In genomic region chr8:71488454-71488853, GRCm38 (mm10) we compare ENCODE assay signal across 8 mouse cellular contexts. TPM values are rescaled to one million over a fixed set of nuclear protein-coding genes. Genes with fewer than 3 reads are reported as not detected.
DNase-seq lines count a peak whose midpoint lies in the region; ATAC-seq and TF ChIP-seq lines count a peak whose summit lies in the region.

No protein-coding gene starts in this region.

- H3K9ac ChIP-seq in MEL (ENCODE audit: control insufficient read depth, low read depth, low read length, poor library complexity, severe bottlenecking), result peak overlapping the region; percentile 80
- H3K9ac ChIP-seq in forebrain, postnatal 0 days, result peak overlapping the region; percentile 47
- H3K9ac ChIP-seq in lung, embryonic 16.5 days (ENCODE audit: low read length), result peak overlapping the region; percentile 84

- WGBS in cerebellum, adult 2 months, result under 1% methylated on average over 22 of the region's 22 CpGs
- WGBS in forebrain, postnatal 0 days, result 1% methylated on average over 22 of the region's 22 CpGs
- under 1% methylated on average over 22 of the region's 22 CpGs for WGBS in lung, embryonic 16.5 days

- peak overlapping the region; percentile 100 for H3K4me2 ChIP-seq in forebrain, postnatal 0 days (ENCODE audit: low read depth)
- H3K4me2 ChIP-seq in lung, embryonic 16.5 days (ENCODE audit: low read depth, low read length), result peak overlapping the region; percentile 96

- no peaks in the 10 kb centered on the region for H3K27me3 ChIP-seq in MEL (ENCODE audit: control insufficient read depth in 1 of 2, insufficient read depth in 2 of 2, low read length in 2 of 2)
- H3K27me3 ChIP-seq in cerebellum, adult 2 months (ENCODE audit: control insufficient read depth, insufficient read depth, low read length), result no peaks in the 10 kb centered on the region
- no peaks in the 10 kb centered on the region for H3K27me3 ChIP-seq in forebrain, postnatal 0 days (ENCODE audit: insufficient read depth, low read length)
- H3K27me3 ChIP-seq in lung, embryonic 16.5 days (ENCODE audit: control insufficient read depth, insufficient read depth, low read depth, low read length), result no peaks in the 10 kb centered on the region

- no peaks in the 10 kb centered on the region for H3K9me3 ChIP-seq in MEL (replicated peaks; ENCODE audit: insufficient read depth, low read length)
- H3K9me3 ChIP-seq in forebrain, postnatal 0 days (ENCODE audit: low read length), result no peaks in the 10 kb centered on the region
- H3K9me3 ChIP-seq in lung, embryonic 16.5 days (ENCODE audit: control insufficient read depth, low read length), result no peaks in the 10 kb centered on the region

- no peak for TF ChIP-seq RAD21 in MEL (IDR thresholded peaks at IDR 0.05; ENCODE audit: low read depth, low read length)

- H3K27ac ChIP-seq in MEL (ENCODE audit: control insufficient read depth, low read depth, low read length), result peak overlapping the region; percentile 74
- no peak overlapping the region for H3K27ac ChIP-seq in cerebellum, adult 2 months (ENCODE audit: insufficient read depth, low read length)
- no peak overlapping the region for H3K27ac ChIP-seq in forebrain, postnatal 0 days (ENCODE audit: low read depth, low read length)
- peak overlapping the region; percentile 94 for H3K27ac ChIP-seq in lung, embryonic 16.5 days (ENCODE audit: low read length)

- TF ChIP-seq EP300 in MEL (IDR thresholded peaks at IDR 0.05; ENCODE audit: low read depth in 1 of 2, low read length in 2 of 2), result peak in 1 of 2 experiments; percentile 19; a peak in 1 of 4 replicates

- peak; percentile 98 for DNase-seq in MEL (ENCODE audit: low read depth, low spot score)
- DNase-seq in cerebellum, adult 2 months, result peak; percentile 88 to 93
- DNase-seq in forebrain, postnatal 0 days, result peak; percentile 95
- peak; percentile 86 for DNase-seq in layer of hippocampus, adult 9-10 months (ENCODE audit: low spot score)
- DNase-seq in ovary, postnatal 10 days (ENCODE audit: low spot score), result peak; percentile 74
- DNase-seq in thymus, postnatal 10 days (ENCODE audit: low spot score in 2 of 2), result peak; percentile 85 to 89

- H3K4me3 ChIP-seq in MEL (ENCODE audit: control insufficient read depth in 1 of 2, insufficient read depth in 1 of 2, low read depth in 2 of 2, low read length in 2 of 2), result peak overlapping the region; percentile 75 to 87
- peak overlapping the region; percentile 68 for H3K4me3 ChIP-seq in cerebellum, adult 2 months (replicated peaks; ENCODE audit: insufficient read depth, low read depth, low read length)
- peak overlapping the region; percentile 65 for H3K4me3 ChIP-seq in forebrain, postnatal 0 days (ENCODE audit: low read depth, low read length)
- peak overlapping the region; percentile 93 for H3K4me3 ChIP-seq in lung, embryonic 16.5 days (ENCODE audit: low read length)

- peak; percentile 90 for ATAC-seq in forebrain, postnatal 0 days
- ATAC-seq in hematopoietic stem cell, adult 5-6 weeks (replicated peaks in 1 of 2; ENCODE audit: insufficient read depth in 1 of 2, low FRiP score in 2 of 2, low TSS enrichment in 1 of 2, low read depth in 1 of 2, poor library complexity in 2 of 2, severe bottlenecking in 2 of 2), result peak; percentile 82 to 83
- ATAC-seq in lung, embryonic 16.5 days (ENCODE audit: low read depth), result peak; percentile 88

- H3K4me1 ChIP-seq in MEL (ENCODE audit: control insufficient read depth in 1 of 2, insufficient read depth in 2 of 2, low read length in 2 of 2), result peaks cover 0 to 6% of the 10 kb centered on the region in 2 experiments; a peak in 2 of 4 replicates
- peaks cover 9% of the 10 kb centered on the region for H3K4me1 ChIP-seq in cerebellum, adult 2 months (ENCODE audit: control insufficient read depth, insufficient read depth, low read length)
- peaks cover 5% of the 10 kb centered on the region; the same call in 1 of the 2 replicates for H3K4me1 ChIP-seq in forebrain, postnatal 0 days (ENCODE audit: insufficient read depth)
- peaks cover 16% of the 10 kb centered on the region for H3K4me1 ChIP-seq in lung, embryonic 16.5 days (replicated peaks; ENCODE audit: control insufficient read depth, insufficient read depth, low read length)

- no peak for TF ChIP-seq CTCF in MEL (IDR thresholded peaks at IDR 0.05 in 2 of 3, conservative IDR thresholded peaks at IDR 0.05 in 1 of 3; ENCODE audit: control insufficient read depth in 1 of 3, insufficient read depth in 1 of 3, low read depth in 2 of 3, low read length in 3 of 3, poor library complexity in 1 of 3, severe bottlenecking in 1 of 3)
- TF ChIP-seq CTCF in cerebellum, adult 2 months (IDR thresholded peaks at IDR 0.05; ENCODE audit: borderline replicate concordance, insufficient read depth, low read depth, low read length), result no peak
- peak; percentile 32 for TF ChIP-seq CTCF in forebrain, postnatal 0 days (IDR thresholded peaks at IDR 0.05; ENCODE audit: low read depth)

- peaks cover 0 to 2% of the 10 kb centered on the region in 2 experiments; a peak in 2 of 4 replicates for H3K36me3 ChIP-seq in MEL (ENCODE audit: control insufficient read depth in 1 of 2, insufficient read depth in 2 of 2, low read length in 2 of 2)
- peaks cover 25% of the 10 kb centered on the region for H3K36me3 ChIP-seq in forebrain, postnatal 0 days (ENCODE audit: insufficient read depth)
- peaks cover 11% of the 10 kb centered on the region for H3K36me3 ChIP-seq in lung, embryonic 16.5 days (ENCODE audit: control insufficient read depth, insufficient read depth, low read length)

- peak in 1 of 2 experiments; percentile 86; a peak in 2 of 4 replicates for TF ChIP-seq POLR2A in MEL (IDR thresholded peaks at IDR 0.05; ENCODE audit: control insufficient read depth in 1 of 2, insufficient read depth in 1 of 2, low read depth in 1 of 2, low read length in 2 of 2, poor library complexity in 1 of 2)
- peak; percentile 47; the same call in 1 of the 2 replicates for TF ChIP-seq POLR2A in cerebellum, adult 2 months (IDR thresholded peaks at IDR 0.05; ENCODE audit: borderline replicate concordance, insufficient read depth, low read length)

- peaks cover 15% of the 10 kb centered on the region for H3K79me2 ChIP-seq in MEL (ENCODE audit: control insufficient read depth, insufficient read depth, low read length, poor library complexity)

TF ChIP-seq in MEL, 35 proteins besides CTCF, POLR2A, EP300 and RAD21 (continues in another document):
- TF ChIP-seq POLR2AphosphoS5 (IDR thresholded peaks at IDR 0.05; ENCODE audit: borderline replicate concordance, low read depth, low read length) (no peak), GATA1 (IDR thresholded peaks at IDR 0.05; ENCODE audit: low read depth, low read length) (no peak), E2F4 (IDR thresholded peaks at IDR 0.05; ENCODE audit: borderline replicate concordance, low read depth, low read length) (peak; percentile 80; the same call in 1 of the 2 replicates)

RNA-seq across cellular contexts. Expression of gene Gtpbp3, which starts 0.6 kb away (rescaled TPM):
- total RNA-seq in MEL (2012; rRNA removed), result 45.5 and 49.4 TPM in 2 replicates
- polyA plus RNA-seq in MEL (2012; ENCODE audit: insufficient read depth in 1 of 2, insufficient read length in 2 of 2, low read depth in 1 of 2, low replicate concordance in 2 of 2, missing spikeins in 1 of 2), result 10 to 100 TPM in 1 of 2 experiments, not detected in 1; 50.1 TPM
- polyA plus RNA-seq in cerebellum, adult 2 months (2012; rRNA removed), result 33.3 and 34.7 TPM in 2 replicates
- 23.6 and 33.6 TPM in 2 replicates for total RNA-seq in forebrain, postnatal 0 days (2014; rRNA removed)
- 6.9 and 9.4 TPM in 2 replicates for polyA plus RNA-seq in forebrain, postnatal 0 days (2015; fragmentation: Nextera tagmentation; extraction: Ambion mirVana)
- 8.8 and 14.1 TPM in 2 replicates for total RNA-seq in hematopoietic stem cell, adult 5-6 weeks (2017)
- polyA plus RNA-seq in lung, embryonic 16.5 days (2015; fragmentation: Nextera tagmentation; extraction: Ambion mirVana), result 16.1 and 17.4 TPM in 2 replicates

RNA-seq across cellular contexts. Expression of gene Ano8, which starts 2.7 kb away (rescaled TPM):
- total RNA-seq in MEL (2012; rRNA removed), result 3.5 and 3.9 TPM in 2 replicates
- polyA plus RNA-seq in MEL (2012; ENCODE audit: insufficient read depth in 1 of 2, insufficient read length in 2 of 2, low read depth in 1 of 2, low replicate concordance in 2 of 2, missing spikeins in 1 of 2), result 1 to 10 TPM in 1 of 2 experiments, not detected in 1; 4.8 TPM
- 76.2 and 81.8 TPM in 2 replicates for polyA plus RNA-seq in cerebellum, adult 2 months (2012; rRNA removed)
- 76.5 and 82.2 TPM in 2 replicates for total RNA-seq in forebrain, postnatal 0 days (2014; rRNA removed)
- 5.9 and 7.7 TPM in 2 replicates for polyA plus RNA-seq in forebrain, postnatal 0 days (2015; fragmentation: Nextera tagmentation; extraction: Ambion mirVana)
- total RNA-seq in hematopoietic stem cell, adult 5-6 weeks (2017), result 6.7 and 9.2 TPM in 2 replicates
- 0.79 and 1.0 TPM in 2 replicates for polyA plus RNA-seq in lung, embryonic 16.5 days (2015; fragmentation: Nextera tagmentation; extraction: Ambion mirVana)

RNA-seq across cellular contexts. Expression of gene Dda1, which starts 19.5 kb away (rescaled TPM):
- total RNA-seq in MEL (2012; rRNA removed), result 49.7 and 59.6 TPM in 2 replicates
- polyA plus RNA-seq in MEL (2012; ENCODE audit: insufficient read depth in 1 of 2, insufficient read length in 2 of 2, low read depth in 1 of 2, low replicate concordance in 2 of 2, missing spikeins in 1 of 2), result 100 to 1,000 TPM in 1 of 2 experiments, not detected in 1; 110 TPM
- polyA plus RNA-seq in cerebellum, adult 2 months (2012; rRNA removed), result 119 and 121 TPM in 2 replicates
- 179 and 184 TPM in 2 replicates for total RNA-seq in forebrain, postnatal 0 days (2014; rRNA removed)
- polyA plus RNA-seq in forebrain, postnatal 0 days (2015; fragmentation: Nextera tagmentation; extraction: Ambion mirVana), result 274 and 283 TPM in 2 replicates
- total RNA-seq in hematopoietic stem cell, adult 5-6 weeks (2017), result 15.8 and 18.9 TPM in 2 replicates
- polyA plus RNA-seq in lung, embryonic 16.5 days (2015; fragmentation: Nextera tagmentation; extraction: Ambion mirVana), result 91.9 and 96.3 TPM in 2 replicates

RNA-seq across cellular contexts. Expression of gene Plvap, which starts 23.1 kb away (rescaled TPM):
- 8.2 and 11.7 TPM in 2 replicates for total RNA-seq in MEL (2012; rRNA removed)
- 10 to 100 TPM in 1 of 2 experiments, not detected in 1; 20.4 TPM for polyA plus RNA-seq in MEL (2012; ENCODE audit: insufficient read depth in 1 of 2, insufficient read length in 2 of 2, low read depth in 1 of 2, low replicate concordance in 2 of 2, missing spikeins in 1 of 2)
- polyA plus RNA-seq in cerebellum, adult 2 months (2012; rRNA removed), result 25.6 and 28.8 TPM in 2 replicates
- total RNA-seq in forebrain, postnatal 0 days (2014; rRNA removed), result 2.2 and 4.0 TPM in 2 replicates
- 6.9 and 8.7 TPM in 2 replicates for polyA plus RNA-seq in forebrain, postnatal 0 days (2015; fragmentation: Nextera tagmentation; extraction: Ambion mirVana)
- 0.38 TPM in 1 of 2 replicates, not detected in the other for total RNA-seq in hematopoietic stem cell, adult 5-6 weeks (2017)
- 130 and 145 TPM in 2 replicates for polyA plus RNA-seq in lung, embryonic 16.5 days (2015; fragmentation: Nextera tagmentation; extraction: Ambion mirVana)

RNA-seq across cellular contexts. Expression of gene Mrpl34, which starts 23.7 kb away (rescaled TPM):
- 123 and 143 TPM in 2 replicates for total RNA-seq in MEL (2012; rRNA removed)
- 100 to 1,000 TPM in 1 of 2 experiments, not detected in 1; 196 TPM for polyA plus RNA-seq in MEL (2012; ENCODE audit: insufficient read depth in 1 of 2, insufficient read length in 2 of 2, low read depth in 1 of 2, low replicate concordance in 2 of 2, missing spikeins in 1 of 2)
- 68.5 and 75.4 TPM in 2 replicates for polyA plus RNA-seq in cerebellum, adult 2 months (2012; rRNA removed)
- total RNA-seq in forebrain, postnatal 0 days (2014; rRNA removed), result 75.0 and 80.5 TPM in 2 replicates
- polyA plus RNA-seq in forebrain, postnatal 0 days (2015; fragmentation: Nextera tagmentation; extraction: Ambion mirVana), result 145 and 184 TPM in 2 replicates
- total RNA-seq in hematopoietic stem cell, adult 5-6 weeks (2017), result 35.8 and 61.7 TPM in 2 replicates
- polyA plus RNA-seq in lung, embryonic 16.5 days (2015; fragmentation: Nextera tagmentation; extraction: Ambion mirVana), result 136 and 151 TPM in 2 replicates

Comparison
In these comparisons a context has a peak if more than half of its experiments do, and no peak if none do; other contexts are left out.
1. H3K27ac ChIP-seq: peak in MEL (single experiment) and lung, embryonic 16.5 days (single experiment); none in cerebellum, adult 2 months (single experiment) and forebrain, postnatal 0 days (single experiment).
2. Peak in every context shown above with its lines, with median percentiles within 50 percentile points of each other: DNase-seq, H3K4me3 ChIP-seq, H3K9ac ChIP-seq and ATAC-seq.